Mouse (Mus musculus): ENCODE results near the gene Hoxc12. TPM values are rescaled to one million over a fixed set of nuclear protein-coding genes. Genes with fewer than 3 reads are reported as not detected.
A peak's percentile ranks its signal among the peaks of the same experiment; 100 is the strongest.

The Hoxc12 gene
- polyA plus RNA-seq, 1 experiment from 2014 or later = not detected

Small RNA genes within 50 kb of the gene (microRNA-seq; reads per million reads assigned to microRNA genes)
- gene Mir196a-2 = 2,633 reads per million, percentile 86 among the genes with 10 or more reads in this experiment

Other genes starting within 250 kb of the Hoxc12 start
- 26.1 and 41.3 TPM in 2 replicates for gene Calcoco1, start 214.6 kb upstream of the Hoxc12 start, polyA plus RNA-seq (2014; fragmentation: Nextera tagmentation; extraction: Ambion mirVana)
- not detected in 2 replicates for gene Hoxc13, start 15.7 kb upstream of the Hoxc12 start, polyA plus RNA-seq (2014; fragmentation: Nextera tagmentation; extraction: Ambion mirVana)
- gene Hoxc11, start 17.7 kb downstream of the Hoxc12 start, polyA plus RNA-seq (2014; fragmentation: Nextera tagmentation; extraction: Ambion mirVana) = 2.9 and 4.4 TPM in 2 replicates
- gene Hoxc10, start 30.0 kb downstream of the Hoxc12 start, polyA plus RNA-seq (2014; fragmentation: Nextera tagmentation; extraction: Ambion mirVana) = 62.9 and 64.5 TPM in 2 replicates
- 5.1 and 5.8 TPM in 2 replicates for gene Hoxc5, start 30.7 kb downstream of the Hoxc12 start, polyA plus RNA-seq (2014; fragmentation: Nextera tagmentation; extraction: Ambion mirVana)
- 10.3 and 10.7 TPM in 2 replicates for gene Hoxc9, start 39.7 kb downstream of the Hoxc12 start, polyA plus RNA-seq (2014; fragmentation: Nextera tagmentation; extraction: Ambion mirVana)
- gene Hoxc8, start 53.9 kb downstream of the Hoxc12 start, polyA plus RNA-seq (2014; fragmentation: Nextera tagmentation; extraction: Ambion mirVana) = 12.6 and 13.8 TPM in 2 replicates
- 12.3 and 16.1 TPM in 2 replicates for gene Hoxc6, start 61.5 kb downstream of the Hoxc12 start, polyA plus RNA-seq (2014; fragmentation: Nextera tagmentation; extraction: Ambion mirVana)
- 7.4 and 8.6 TPM in 2 replicates for gene Hoxc4, start 82.2 kb downstream of the Hoxc12 start, polyA plus RNA-seq (2014; fragmentation: Nextera tagmentation; extraction: Ambion mirVana)
- 11.5 and 19.5 TPM in 2 replicates for gene Smug1, start 230.3 kb downstream of the Hoxc12 start, polyA plus RNA-seq (2014; fragmentation: Nextera tagmentation; extraction: Ambion mirVana)